Mouse (Mus musculus): ENCODE data around the gene Slc4a11. TPM values are rescaled to one million over a fixed set of nuclear protein-coding genes. Genes with fewer than 3 reads are reported as not detected.

The Slc4a11 gene
- total RNA-seq (2021), result 1 to 10 TPM; 1.2 to 1.6 TPM
- long read RNA-seq, experiment 1, partial matches to known transcripts, result 0 of 1 reads
- long read RNA-seq, experiment 1, other reads (novel, unspliced or antisense), result 0 of 1 reads
- long read RNA-seq, experiment 2, partial matches to known transcripts, result 1 of 2 reads
- long read RNA-seq, experiment 2, other reads (novel, unspliced or antisense), result 0 of 2 reads

GRCm38 (mm10) chr2:130697153-130697810 lies at the start of gene Slc4a11:
Slc4a11 (minus strand) TSS chr2:130697519.
- peak; percentile 77 for DNase-seq

GRCm38 (mm10) chr2:130743576-130743975 lies 46.3 kb upstream of the Slc4a11 start:
- DNase-seq, result no peak

GRCm38 (mm10) chr2:130740096-130740495 lies 42.8 kb upstream of the Slc4a11 start:
- no peak for DNase-seq

DNA sequence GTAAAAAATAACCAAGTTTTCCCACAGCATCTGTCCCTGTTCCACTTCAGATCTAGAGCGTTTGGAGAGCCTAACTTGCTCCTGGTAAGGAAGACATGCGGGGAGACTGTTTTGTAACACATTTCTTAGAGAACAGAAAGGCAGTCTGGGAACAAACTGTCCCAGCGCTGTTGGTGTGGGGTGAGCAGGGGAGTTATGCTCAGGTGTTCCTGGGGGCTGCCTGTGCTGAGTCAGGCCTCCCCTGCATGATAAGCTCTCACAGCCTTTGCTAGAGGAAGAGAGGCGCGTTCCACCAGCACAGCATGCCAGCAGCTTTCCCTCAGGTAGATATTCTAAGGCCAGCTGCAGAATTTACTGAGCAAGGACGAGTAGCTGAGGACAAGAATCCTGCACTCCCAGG lies 40.7 kb upstream of the Slc4a11 start:
- no peak for DNase-seq

- DNase-seq, result no peak
These were observed 38.0 kb upstream of the Slc4a11 start for GRCm38 (mm10) chr2:130735281-130735680.

GRCm38 (mm10) chr2:130733444-130733843 lies 36.1 kb upstream of the Slc4a11 start:
- no peak for DNase-seq

GRCm38 (mm10) chr2:130731855-130732254 lies 34.5 kb upstream of the Slc4a11 start:
- no peak for DNase-seq

DNA sequence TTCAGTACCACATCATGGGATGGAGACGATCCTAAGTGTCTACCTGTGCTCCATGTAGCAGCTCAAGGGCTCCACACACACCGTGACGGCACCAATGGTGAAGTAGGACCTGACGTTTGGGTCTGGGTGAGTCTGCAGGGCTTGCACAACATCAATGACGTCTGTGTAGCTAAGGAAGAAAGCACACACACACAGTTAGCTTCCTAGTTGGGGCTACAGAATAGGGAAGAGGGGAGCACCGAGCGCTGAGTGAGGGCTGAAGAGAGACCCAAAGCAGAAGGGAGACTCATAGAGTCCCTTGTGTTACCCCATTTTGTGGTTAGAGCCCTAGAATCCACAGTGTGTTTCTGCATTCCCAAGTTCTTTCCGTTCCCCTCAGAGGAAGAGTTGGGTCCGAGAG lies 33.4 kb upstream of the Slc4a11 start:
- no peak for DNase-seq

- DNase-seq, result no peak
These were observed 31.7 kb upstream of the Slc4a11 start for GRCm38 (mm10) chr2:130728906-130729585.

- no peak for DNase-seq
These were observed 30.4 kb upstream of the Slc4a11 start for GRCm38 (mm10) chr2:130727752-130728151.

DNA sequence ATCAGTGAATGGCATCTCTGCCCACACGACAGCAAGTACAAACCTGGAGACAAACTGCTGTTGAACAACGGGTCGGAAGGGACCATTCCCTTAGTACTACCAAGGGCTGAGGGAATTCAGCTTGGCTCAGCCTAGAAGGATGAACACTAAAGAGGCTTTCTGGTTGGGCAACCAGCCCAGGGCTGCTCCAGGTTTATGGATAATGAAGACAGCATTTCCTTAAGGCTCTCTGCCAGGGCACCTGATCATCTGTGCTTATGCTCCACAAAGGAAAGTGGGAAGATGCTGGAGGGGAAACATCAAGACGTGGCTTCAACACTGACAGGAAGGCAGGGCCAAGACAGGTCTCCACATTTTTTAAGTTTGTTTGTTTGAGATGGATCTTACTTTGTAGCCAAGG lies 27.1 kb upstream of the Slc4a11 start:
- no peak for DNase-seq

- DNase-seq, result no peak
These were observed 20.6 kb upstream of the Slc4a11 start for GRCm38 (mm10) chr2:130717951-130718350.

DNA sequence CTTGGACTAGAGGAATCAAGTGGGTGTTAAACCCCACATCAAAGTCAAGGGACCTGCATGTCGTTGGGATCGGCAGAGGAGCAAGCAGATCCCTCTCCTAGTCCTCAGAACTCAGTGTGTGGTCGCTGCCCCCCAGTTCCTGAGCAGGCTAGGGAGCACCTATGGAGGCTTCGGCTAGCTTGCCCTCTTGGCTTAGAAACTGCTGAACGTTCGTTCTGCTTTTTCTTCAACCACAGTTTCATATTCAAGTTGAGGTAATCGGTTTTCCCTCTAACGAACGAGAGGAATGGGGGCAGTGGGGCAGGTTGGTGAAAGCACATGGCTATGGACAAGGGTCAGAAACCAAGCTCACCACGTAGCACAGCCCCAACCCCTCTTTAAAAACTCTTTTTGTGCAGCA lies 9.7 kb upstream of the Slc4a11 start:
- DNase-seq, result no peak

DNA sequence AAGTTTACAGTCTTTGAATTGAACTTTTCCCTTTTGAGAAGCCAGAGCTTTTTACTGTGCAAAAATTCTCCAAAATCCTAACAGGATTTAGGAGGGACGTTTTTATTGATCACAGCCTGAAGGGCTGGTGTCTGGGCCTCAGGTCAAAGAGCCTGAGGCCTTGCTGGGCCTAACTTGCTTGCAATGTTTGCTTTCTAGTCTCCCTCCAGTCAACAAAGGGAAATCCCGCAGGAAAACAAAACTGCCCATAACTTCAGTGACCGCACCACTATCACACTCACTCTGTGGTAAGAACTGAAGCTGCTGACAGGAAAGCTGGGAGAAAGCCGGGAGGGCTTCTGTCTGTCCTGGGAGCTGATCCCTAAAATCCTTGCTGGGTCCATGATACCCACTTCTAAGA lies 9.3 kb upstream of the Slc4a11 start:
- DNase-seq, result no peak

DNA sequence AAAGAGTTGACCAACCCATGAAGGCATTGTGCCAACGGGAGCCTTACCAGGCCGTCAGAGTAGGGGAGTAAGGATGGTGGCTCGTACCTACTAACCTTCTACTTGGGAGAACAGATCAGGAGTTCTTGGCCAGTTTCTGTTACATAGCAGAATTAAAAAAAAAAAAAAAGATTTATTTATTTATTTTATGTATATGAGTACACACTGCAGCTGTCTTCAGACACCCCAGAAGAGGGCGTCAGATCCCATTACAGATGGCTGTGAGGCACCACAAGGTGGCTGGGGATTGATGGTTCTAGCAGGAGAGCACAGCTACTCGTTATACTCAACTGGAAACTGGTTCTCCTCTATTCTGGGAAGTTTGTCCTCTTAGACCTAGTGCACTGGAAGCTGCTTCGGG lies 7.9 kb upstream of the Slc4a11 start:
- DNase-seq, result no peak

GRCm38 (mm10) chr2:130704040-130705001 lies 7.0 kb upstream of the Slc4a11 start:
- no peak for DNase-seq

DNA sequence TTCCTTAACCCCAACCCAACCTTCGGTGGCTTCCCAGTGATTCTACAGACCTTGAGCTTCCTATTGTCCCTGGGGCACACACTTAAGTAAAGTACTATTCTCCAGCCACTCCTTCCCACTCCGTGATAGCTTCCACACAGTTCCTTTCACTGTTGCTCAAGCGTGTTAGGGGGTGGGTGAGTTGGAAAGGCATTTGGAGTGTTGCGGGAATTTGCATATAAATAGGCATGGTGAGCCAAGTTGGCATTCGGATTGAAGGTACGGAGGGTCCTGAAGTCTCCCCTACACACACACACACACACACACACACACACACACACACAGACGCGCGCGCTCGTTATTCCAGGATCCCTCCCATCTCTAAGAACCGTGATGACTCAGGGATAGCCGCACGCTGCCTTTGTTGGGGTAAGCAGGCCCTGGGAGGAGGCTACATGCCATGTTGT lies 525 bp upstream of the Slc4a11 start:
- DNase-seq, result no peak

- DNase-seq, result peak; percentile 25
These were observed 593 bp downstream of the Slc4a11 start for GRCm38 (mm10) chr2:130696700-130697152.

- DNase-seq, result no peak
These were observed 3.8 kb downstream of the Slc4a11 start for GRCm38 (mm10) chr2:130693563-130693962.

GRCm38 (mm10) chr2:130689011-130689410 lies 8.3 kb downstream of the Slc4a11 start:
- no peak for DNase-seq

DNA sequence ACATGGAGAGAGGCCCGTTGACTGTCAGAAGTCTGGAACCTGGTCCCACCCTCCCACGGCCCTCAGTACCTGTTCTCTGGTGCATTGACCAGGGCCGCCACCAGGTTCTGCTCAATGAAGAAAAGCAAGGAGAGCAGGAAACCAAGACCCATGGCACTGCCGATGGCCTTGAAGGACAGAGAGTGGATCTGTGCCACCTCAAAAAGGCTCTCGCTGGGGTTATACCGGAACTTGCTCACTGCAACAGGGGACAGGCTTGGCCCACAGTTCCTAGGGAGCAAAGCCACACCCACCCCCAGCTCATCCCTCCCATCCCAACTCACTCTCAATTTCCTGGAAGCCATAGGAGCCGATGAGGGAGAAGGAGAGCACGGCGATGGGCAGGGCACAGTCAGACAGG lies 11.9 kb downstream of the Slc4a11 start:
- no peak for DNase-seq

DNA sequence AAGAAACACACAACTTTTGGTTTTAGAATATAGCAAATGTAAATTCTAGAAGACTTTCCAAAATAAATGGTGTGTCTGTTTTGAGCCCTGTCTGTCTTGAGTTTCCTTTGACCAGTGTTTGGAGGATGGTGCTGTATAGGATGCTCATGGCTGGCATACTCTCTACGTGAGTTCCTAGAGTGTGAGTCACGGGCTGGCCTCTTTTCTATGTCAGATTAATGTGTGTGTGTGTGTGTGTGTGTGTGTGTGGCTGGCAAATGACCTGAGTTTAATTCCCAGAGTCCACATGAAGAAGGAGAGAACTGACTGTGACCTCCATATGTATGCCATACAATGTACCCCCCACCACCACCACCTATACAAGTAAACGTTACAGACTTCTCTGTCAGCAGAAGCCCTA lies 15.8 kb downstream of the Slc4a11 start:
- no peak for DNase-seq
